Mouse (Mus musculus) ES-E14 (cell line): ENCODE results near the gene Hmgb2. TPM values are rescaled to one million over a fixed set of nuclear protein-coding genes. Genes with fewer than 3 reads are reported as not detected.
"Not testable (repeated sequence)": the region's sequence is repeated elsewhere in the genome, so short reads cannot be mapped to it uniquely, and the experiment has no call there.

ENCODE experiments used
- DNase-seq: peaks from one replicate; pipeline ENCODE4 v3.0.0-alpha.2; 2013; ENCODE audit warnings: low read depth, low spot score
- H3K27ac ChIP-seq: 2 replicates; pipeline ENCODE4 v1.5.1; 2012; ENCODE audit warnings: low read depth, mild to moderate bottlenecking, low read length, moderate library complexity, mixed read lengths; ENCODE audit not compliant: poor library complexity, insufficient read depth, severe bottlenecking
- H3K36me3 ChIP-seq: 2 replicates; pipeline ENCODE4 v1.6.1; 2012; ENCODE audit warnings: mild to moderate bottlenecking, low read length, moderate library complexity, mixed read lengths; ENCODE audit not compliant: control insufficient read depth, poor library complexity, insufficient read depth, severe bottlenecking
- H3K4me1 ChIP-seq, 2 experiments: fragments of 150-350 bp in 1 of 2; sonication (generic) in 1 of 2; 2 replicates each; pipeline ENCODE4 v1.6.1; 2012; ENCODE audit warnings: low read length in 2 of 2, mild to moderate bottlenecking in 1 of 2, mixed read lengths in 1 of 2; ENCODE audit not compliant: control insufficient read depth in 2 of 2, insufficient read depth in 2 of 2, poor library complexity in 1 of 2
- H3K4me3 ChIP-seq, 2 experiments: fragments of 150-350 bp in 1 of 2; sonication (generic) in 1 of 2; 2 replicates each; pipeline ENCODE4 v1.5.1; 2012; ENCODE audit warnings: low read length in 2 of 2, low read depth in 1 of 2, mild to moderate bottlenecking in 1 of 2, mixed read lengths in 1 of 2; ENCODE audit not compliant: insufficient read depth in 1 of 2, poor library complexity in 1 of 2, severe bottlenecking in 1 of 2
- H3K9ac ChIP-seq: 2 replicates; pipeline ENCODE4 v1.6.1; 2012; ENCODE audit warnings: low read depth, mild to moderate bottlenecking, low read length, mixed read lengths; ENCODE audit not compliant: poor library complexity, insufficient read depth, severe bottlenecking
- H3K9me3 ChIP-seq: fragments of 150-350 bp; sonication (generic); 2 replicates; pipeline ENCODE4 v1.6.1; 2012; ENCODE audit warnings: low read depth, mild to moderate bottlenecking, low read length; ENCODE audit not compliant: control insufficient read depth, insufficient read depth
- CHD2 ChIP-seq: IDR thresholded peaks from 2 replicates; pipeline ENCODE4 v1.6.1; 2014; ENCODE audit warnings: mild to moderate bottlenecking, low read depth, low read length, inconsistent platforms
- HCFC1 ChIP-seq: IDR thresholded peaks from 2 replicates; pipeline ENCODE4 v1.6.1; 2012; ENCODE audit warnings: low read length, inconsistent platforms, borderline replicate concordance; ENCODE audit not compliant: insufficient read depth
- MAFK ChIP-seq: IDR thresholded peaks from 2 replicates; pipeline ENCODE4 v1.6.1; 2014; ENCODE audit warnings: mild to moderate bottlenecking, low read depth, low read length, inconsistent platforms; ENCODE audit not compliant: insufficient read depth
- ZC3H11A ChIP-seq: IDR thresholded peaks from 2 replicates; pipeline ENCODE4 v1.6.1; 2012; ENCODE audit warnings: low read depth, mild to moderate bottlenecking, inconsistent platforms, low read length, borderline replicate concordance
- ZNF384 ChIP-seq: IDR thresholded peaks from 2 replicates; pipeline ENCODE4 v1.6.1; 2012; ENCODE audit warnings: low read depth, low read length, inconsistent platforms
- in situ Hi-C, 2 experiments: fragments of 600-800 bp; cut with MboI; formaldehyde crosslinking; loops; one replicate each; pipeline ENCODE4 v1.15.1; 2025; ENCODE audit warnings: low sequenced_read_pairs in 2 of 2, inconsistent platforms in 1 of 2; ENCODE audit not compliant: unreplicated experiment in 2 of 2
- total RNA-seq: library from RNA; depleted of rRNA; stranded (reverse); fragments of 300-350 nt; gene quantifications from 2 replicates; pipeline ENCODE4 v1.2.3, GENCODE M21; 2012

Gene Hmgb2
- total RNA-seq, 1 experiment = 190 TPM

GRCm38 (mm10) chr8:57512141-57513056 is 692 bp downstream of the Hmgb2 start:
- Histone ChIP-seq H3K9me3 (no peaks in the 10 kb centered on the region), H3K9ac (peak overlapping the region; percentile 99), H3K36me3 (peaks cover 18% of the 10 kb centered on the region), H3K27ac (peak overlapping the region; percentile 98), H3K4me1 (peaks cover under 1 to 7% of the 10 kb centered on the region in 2 experiments; a peak in 2 of 4 replicates), H3K4me3 (peak overlapping the region; percentile 84 to 94)
- TF ChIP-seq ZNF384 (no peak), HCFC1 (peak; percentile 11; the same call in 1 of the 2 replicates)
- in situ Hi-C loops = no loop called here
- DNase-seq = no peak

- H3K4me1 ChIP-seq, H3K27ac ChIP-seq, in situ Hi-C loops, DNase-seq, H3K9me3 ChIP-seq: not testable (repeated sequence)
- Histone ChIP-seq H3K9ac (peak overlapping the region; percentile 90; the same call in 1 of the 2 replicates), H3K4me3 (peak overlapping the region; percentile 74 to 94), H3K36me3 (peaks cover 14% of the 10 kb centered on the region)
Observed at GRCm38 (mm10) chr8:57513178-57513661, 1.5 kb downstream of the Hmgb2 start.

GRCm38 (mm10) chr8:57516685-57517084 is 5.0 kb downstream of the Hmgb2 start:
- DNase-seq, H3K9ac ChIP-seq, H3K4me1 ChIP-seq, in situ Hi-C loops, H3K4me3 ChIP-seq, H3K27ac ChIP-seq, H3K9me3 ChIP-seq: not testable (repeated sequence)
- peaks cover 14% of the 10 kb centered on the region for H3K36me3 ChIP-seq
- TF ChIP-seq ZNF384 = peak; percentile 36; the same call in 1 of the 2 replicates

GRCm38 (mm10) chr8:57517723-57518122 is 6.0 kb downstream of the Hmgb2 start:
- H3K4me1 ChIP-seq = 0 out of 4 replicates have a peak, but pooled peaks cover 0 to 2% of the 10 kb centered on the region in 2 experiments
- no peak overlapping the region for H3K4me3 ChIP-seq
- H3K9me3 ChIP-seq = no peaks in the 10 kb centered on the region
- no peak for TF ChIP-seq ZC3H11A
- TF ChIP-seq CHD2 = 0 out of 2 replicates have a peak, but pooled peaks have one; percentile 6
- no peak overlapping the region for H3K27ac ChIP-seq
- in situ Hi-C loops = no loop called here
- H3K36me3 ChIP-seq = peaks cover 10% of the 10 kb centered on the region
- no peak overlapping the region for H3K9ac ChIP-seq
- no peak for DNase-seq

- in situ Hi-C loops = no loop called here
- TF ChIP-seq HCFC1 (no peak), CHD2 (no peak), MAFK (no peak)
- Histone ChIP-seq H3K4me3 (no peak overlapping the region), H3K4me1 (0 out of 4 replicates have a peak, but pooled peaks cover 0 to 2% of the 10 kb centered on the region in 2 experiments), H3K27ac (no peak overlapping the region), H3K9me3 (peaks cover 3% of the 10 kb centered on the region; the same call in 1 of the 2 replicates), H3K9ac (no peak overlapping the region), H3K36me3 (peaks cover 4% of the 10 kb centered on the region)
- no peak for DNase-seq
Observed at GRCm38 (mm10) chr8:57520186-57520786, 8.6 kb downstream of the Hmgb2 start.
